Comparison of ENCODE assay signal across 20 mouse cellular contexts in the genomic region with DNA sequence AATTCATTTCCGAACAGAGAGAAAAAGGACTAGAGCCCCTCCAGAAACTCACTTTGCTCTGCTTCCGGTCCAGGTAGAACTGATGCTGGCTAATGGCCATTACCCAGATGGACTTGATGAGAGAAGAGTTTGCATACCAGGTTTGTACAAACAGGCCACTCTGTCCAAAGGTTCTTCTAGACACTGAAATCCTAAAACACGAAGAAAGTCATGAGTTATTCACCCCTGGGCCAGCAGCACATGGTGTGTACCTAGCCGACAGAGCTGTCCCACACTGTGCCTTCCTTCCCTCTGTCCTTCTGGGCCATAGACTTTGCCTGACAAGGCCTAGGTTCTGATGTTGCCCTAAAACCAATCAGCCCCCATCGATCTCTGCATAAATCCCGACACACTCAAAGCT. TPM values are rescaled to one million over a fixed set of nuclear protein-coding genes. Genes with fewer than 3 reads are reported as not detected.
A peak's percentile ranks its signal among the peaks of the same experiment; 100 is the strongest.
DNase-seq lines count a peak whose midpoint lies in the region; ATAC-seq and TF ChIP-seq lines count a peak whose summit lies in the region.
"Had no signal": no experiment of that assay in that cellular context is flagged by ENCODE, and none has a peak within 500 bp of the region (broad histone marks: within the 10 kb centered on the region; RNA-seq: fewer than 3 reads in every experiment).

No protein-coding gene starts in this region.

- no peak for ATAC-seq in kidney, embryonic 16.5 days (ENCODE audit: low FRiP score, low TSS enrichment)
- no peak for ATAC-seq in midbrain, embryonic 15.5 days (replicated peaks)
- ATAC-seq in liver, postnatal 0 days = peak; percentile 53
- ATAC-seq: activated CD4-positive, CD25-positive, alpha-beta regulatory T cell, adult 4 months; forebrain, embryonic 13.5 days; forebrain, postnatal 0 days; Patski had no signal

- WGBS in kidney, embryonic 16.5 days = 86% methylated on average over 6 of the region's 6 CpGs
- 85% methylated on average over 6 of the region's 6 CpGs for WGBS in midbrain, embryonic 10.5 days
- WGBS in midbrain, embryonic 15.5 days = 80% methylated on average over 6 of the region's 6 CpGs
- WGBS in liver, postnatal 0 days (ENCODE audit: insufficient replicate concordance) = 57% methylated on average over 6 of the region's 6 CpGs

- no peak for DNase-seq in kidney, adult 8-10 months
- no peak for DNase-seq in midbrain, embryonic 10.5 days (ENCODE audit: low spot score)
- DNase-seq in liver, postnatal 0 days = no peak
- no peak for DNase-seq in right cerebral cortex, adult 2 months (ENCODE audit: low spot score in 2 of 2)
- DNase-seq: cerebellum, adult 11-12 months; cerebellum, adult 9-11 months; cerebellum, postnatal 36 days; forebrain, postnatal 0 days; gastrocnemius, postnatal 36 days; heart, adult 11 months; heart, postnatal 14 days had no signal

- H3K27ac ChIP-seq in kidney, embryonic 16.5 days (ENCODE audit: low read length) = peak overlapping the region; percentile 66; the same call in 1 of the 2 replicates
- 0 out of 2 replicates have a peak overlapping the region, but pooled peaks have one; percentile 43 for H3K27ac ChIP-seq in midbrain, embryonic 10.5 days (replicated peaks)
- no peak overlapping the region for H3K27ac ChIP-seq in midbrain, embryonic 15.5 days
- peak overlapping the region; percentile 82 for H3K27ac ChIP-seq in liver, postnatal 0 days (ENCODE audit: low read depth)
- H3K27ac ChIP-seq: embryonic facial prominence, embryonic 13.5 days; forebrain, embryonic 13.5 days; heart, embryonic 15.5 days; hindbrain, embryonic 13.5 days had no signal

- H3K9me3 ChIP-seq in kidney, embryonic 16.5 days (ENCODE audit: low read length) = no peaks in the 10 kb centered on the region
- H3K9me3 ChIP-seq in midbrain, embryonic 10.5 days (replicated peaks) = no peaks in the 10 kb centered on the region
- no peaks in the 10 kb centered on the region for H3K9me3 ChIP-seq in midbrain, embryonic 15.5 days
- H3K9me3 ChIP-seq in liver, postnatal 0 days (ENCODE audit: low read length) = no peaks in the 10 kb centered on the region
- H3K9me3 ChIP-seq: embryonic facial prominence, embryonic 13.5 days; forebrain, embryonic 13.5 days; heart, embryonic 15.5 days; hindbrain, embryonic 13.5 days had no signal

- no peak overlapping the region for H3K4me2 ChIP-seq in kidney, embryonic 16.5 days (replicated peaks; ENCODE audit: low read depth, low read length)
- no peak overlapping the region for H3K4me2 ChIP-seq in midbrain, embryonic 15.5 days
- H3K4me2 ChIP-seq in liver, postnatal 0 days (ENCODE audit: low read depth, low read length) = peak overlapping the region; percentile 71
- H3K4me2 ChIP-seq: embryonic facial prominence, embryonic 13.5 days; forebrain, embryonic 13.5 days; heart, embryonic 15.5 days; hindbrain, embryonic 13.5 days had no signal

- no peak for TF ChIP-seq CTCF in liver, postnatal 0 days (IDR thresholded peaks at IDR 0.05; ENCODE audit: low read depth)

- no peak overlapping the region for H3K9ac ChIP-seq in kidney, embryonic 16.5 days (replicated peaks; ENCODE audit: low read length)
- no peak overlapping the region for H3K9ac ChIP-seq in midbrain, embryonic 15.5 days
- no peak overlapping the region; the same call in 1 of the 2 replicates for H3K9ac ChIP-seq in liver, postnatal 0 days (replicated peaks)
- H3K9ac ChIP-seq: embryonic facial prominence, embryonic 13.5 days; forebrain, embryonic 13.5 days; forebrain, postnatal 0 days; heart, embryonic 15.5 days; hindbrain, embryonic 13.5 days had no signal

- no peaks in the 10 kb centered on the region for H3K27me3 ChIP-seq in kidney, embryonic 16.5 days (ENCODE audit: insufficient read depth, low read length)
- H3K27me3 ChIP-seq in midbrain, embryonic 10.5 days (ENCODE audit: low read depth, poor library complexity, severe bottlenecking) = peaks cover 8% of the 10 kb centered on the region; the same call in 1 of the 2 replicates
- 0 out of 2 replicates have a peak, but pooled peaks cover 6% of the 10 kb centered on the region for H3K27me3 ChIP-seq in midbrain, embryonic 15.5 days (replicated peaks)
- no peaks in the 10 kb centered on the region for H3K27me3 ChIP-seq in liver, postnatal 0 days (ENCODE audit: insufficient read depth, low read length)
- H3K27me3 ChIP-seq: CH12.LX; forebrain, embryonic 13.5 days; heart, embryonic 15.5 days; hindbrain, embryonic 13.5 days; Patski had no signal

- peaks cover 37% of the 10 kb centered on the region for H3K4me1 ChIP-seq in kidney, embryonic 16.5 days (ENCODE audit: insufficient read depth, low read length)
- H3K4me1 ChIP-seq in midbrain, embryonic 10.5 days = peaks cover 48% of the 10 kb centered on the region
- H3K4me1 ChIP-seq in midbrain, embryonic 15.5 days = peaks cover 17% of the 10 kb centered on the region
- peaks cover 4% of the 10 kb centered on the region for H3K4me1 ChIP-seq in liver, postnatal 0 days (ENCODE audit: insufficient read depth)

- no peak overlapping the region for H3K4me3 ChIP-seq in kidney, embryonic 16.5 days (ENCODE audit: low read length)
- H3K4me3 ChIP-seq in midbrain, embryonic 10.5 days = no peak overlapping the region
- H3K4me3 ChIP-seq in midbrain, embryonic 15.5 days = no peak overlapping the region
- H3K4me3 ChIP-seq in liver, postnatal 0 days (ENCODE audit: low read depth, low read length) = no peak overlapping the region
- H3K4me3 ChIP-seq: embryonic facial prominence, embryonic 13.5 days; forebrain, embryonic 13.5 days; heart, embryonic 15.5 days; hindbrain, embryonic 13.5 days had no signal

- TF ChIP-seq EP300 in liver, postnatal 0 days (IDR thresholded peaks at IDR 0.05; ENCODE audit: low read depth) = no peak

- H3K36me3 ChIP-seq in kidney, embryonic 16.5 days (ENCODE audit: insufficient read depth, low read length) = peaks cover 28% of the 10 kb centered on the region
- peaks cover 50% of the 10 kb centered on the region for H3K36me3 ChIP-seq in midbrain, embryonic 10.5 days
- 0 out of 2 replicates have a peak, but pooled peaks cover 4% of the 10 kb centered on the region for H3K36me3 ChIP-seq in midbrain, embryonic 15.5 days (replicated peaks)
- H3K36me3 ChIP-seq in liver, postnatal 0 days (replicated peaks; ENCODE audit: insufficient read depth, low read length) = peaks cover 24% of the 10 kb centered on the region
- H3K36me3 ChIP-seq: heart, embryonic 15.5 days had no signal

RNA-seq across cellular contexts. Expression of a gene that starts 56.0 kb away (rescaled TPM):
- polyA plus RNA-seq in kidney, embryonic 16.5 days (2015; fragmentation: Nextera tagmentation; extraction: Ambion mirVana) = 0.15 and 0.52 TPM in 2 replicates
- not detected in 2 replicates for polyA plus RNA-seq in midbrain, embryonic 10.5 days (2016; fragmentation: Nextera tagmentation; extraction: Ambion mirVana)
- polyA plus RNA-seq in midbrain, embryonic 15.5 days (2015; fragmentation: Nextera tagmentation; extraction: Ambion mirVana) = not detected in 2 replicates
- polyA plus RNA-seq in liver, postnatal 0 days (2015; fragmentation: Nextera tagmentation; extraction: Ambion mirVana) = 0.11 and 0.77 TPM in 2 replicates
- polyA plus RNA-seq: activated CD4-positive, CD25-positive, alpha-beta regulatory T cell, adult 4 months; forebrain, embryonic 13.5 days; Patski had no signal
